In genomic region chr2:35461131-35461947, GRCm38 (mm10) we compare ENCODE assay signal across 8 mouse cellular contexts. TPM values are rescaled to one million over a fixed set of nuclear protein-coding genes. Genes with fewer than 3 reads are reported as not detected.
A peak's percentile ranks its signal among the peaks of the same experiment; 100 is the strongest.
DNase-seq lines count a peak whose midpoint lies in the region; ATAC-seq and TF ChIP-seq lines count a peak whose summit lies in the region.

No protein-coding gene starts in this region.

- no peaks in the 10 kb centered on the region for H3K9me3 ChIP-seq in E14TG2a.4 (ENCODE audit: low read length)
- no peaks in the 10 kb centered on the region for H3K9me3 ChIP-seq in stomach, embryonic 15.5 days

- H3K4me2 ChIP-seq in stomach, embryonic 15.5 days, result peak overlapping the region; percentile 90

- peaks cover 73% of the 10 kb centered on the region for H3K4me1 ChIP-seq in E14TG2a.4 (replicated peaks; ENCODE audit: low read depth, low read length)
- H3K4me1 ChIP-seq in stomach, embryonic 15.5 days, result peaks cover 6% of the 10 kb centered on the region; the same call in 1 of the 2 replicates

- TF ChIP-seq CTCF in E14TG2a.4 (conservative IDR thresholded peaks at IDR 0.05; ENCODE audit: low read length), result no peak

- peak overlapping the region; percentile 69 for H3K27ac ChIP-seq in stomach, embryonic 15.5 days

- peak overlapping the region; percentile 83 for H3K4me3 ChIP-seq in E14TG2a.4 (replicated peaks; ENCODE audit: low read length)
- H3K4me3 ChIP-seq in stomach, embryonic 15.5 days (replicated peaks), result peak overlapping the region; percentile 43

- peak overlapping the region; percentile 48; the same call in 1 of the 2 replicates for H3K9ac ChIP-seq in stomach, embryonic 15.5 days

- H3K36me3 ChIP-seq in E14TG2a.4 (ENCODE audit: insufficient read depth, low read length), result no peaks in the 10 kb centered on the region
- H3K36me3 ChIP-seq in stomach, embryonic 15.5 days, result no peaks in the 10 kb centered on the region

- WGBS in stomach, embryonic 15.5 days, result 3% methylated on average over 19 of the region's 20 CpGs

- H3K27me3 ChIP-seq in E14TG2a.4 (ENCODE audit: insufficient read depth, low read length), result no peaks in the 10 kb centered on the region
- no peaks in the 10 kb centered on the region for H3K27me3 ChIP-seq in stomach, embryonic 15.5 days (replicated peaks)

- peak; percentile 90 for ATAC-seq in megakaryocyte-erythroid progenitor cell, adult 5-6 weeks (replicated peaks; ENCODE audit: low FRiP score, low TSS enrichment, poor library complexity, severe bottlenecking)
- peak; percentile 23; the same call in 1 of the 2 replicates for ATAC-seq in stomach, embryonic 15.5 days (ENCODE audit: insufficient read depth, low FRiP score, low read depth)

- DNase-seq in c-Kit-positive CD71-negative TER-119-negative erythroid progenitor cells, embryonic 14.5 days (ENCODE audit: low read depth), result peak; percentile 72
- peak; percentile 45 to 59 for DNase-seq in heart, adult 9 months (ENCODE audit: low spot score in 2 of 2)
- DNase-seq in kidney, postnatal 14 days, result peak; percentile 40
- no peak for DNase-seq in adrenal gland, adult 18-20 months (ENCODE audit: low spot score in 2 of 2)
- no peak for DNase-seq in left cerebral cortex, adult 11 months (ENCODE audit: low spot score)

RNA-seq across cellular contexts. Expression of gene Ggta1, which starts 1.7 kb away (rescaled TPM):
- 8.4 and 13.4 TPM in 2 replicates for total RNA-seq in megakaryocyte-erythroid progenitor cell, adult 5-6 weeks (2014; fragmentation: Nextera tagmentation)
- total RNA-seq in megakaryocyte-erythroid progenitor cell, adult 5-6 weeks (2017), result 12.5 and 18.7 TPM in 2 replicates
- 26.7 and 28.6 TPM in 2 replicates for polyA plus RNA-seq in stomach, embryonic 15.5 days (2015; fragmentation: Nextera tagmentation; extraction: Ambion mirVana)
- total RNA-seq in adrenal gland, adult 18-20 months (2021), result 1 to 10 TPM; 9.4 to 9.8 TPM

Comparison
In these comparisons a context has a peak if more than half of its experiments do, and no peak if none do; other contexts are left out.
1. DNase-seq: peak in c-Kit-positive CD71-negative TER-119-negative erythroid progenitor cells, embryonic 14.5 days (single experiment), heart, adult 9 months (2 of 2) and kidney, postnatal 14 days (single experiment); none in adrenal gland, adult 18-20 months (0 of 2) and left cerebral cortex, adult 11 months (single experiment).